Mouse (Mus musculus): ENCODE results near the gene Mogat1. TPM values are rescaled to one million over a fixed set of nuclear protein-coding genes. Genes with fewer than 3 reads are reported as not detected.

The Mogat1 gene
- polyA plus RNA-seq (2012; rRNA removed): 0.11 and 0.36 TPM in 2 replicates

DNA sequence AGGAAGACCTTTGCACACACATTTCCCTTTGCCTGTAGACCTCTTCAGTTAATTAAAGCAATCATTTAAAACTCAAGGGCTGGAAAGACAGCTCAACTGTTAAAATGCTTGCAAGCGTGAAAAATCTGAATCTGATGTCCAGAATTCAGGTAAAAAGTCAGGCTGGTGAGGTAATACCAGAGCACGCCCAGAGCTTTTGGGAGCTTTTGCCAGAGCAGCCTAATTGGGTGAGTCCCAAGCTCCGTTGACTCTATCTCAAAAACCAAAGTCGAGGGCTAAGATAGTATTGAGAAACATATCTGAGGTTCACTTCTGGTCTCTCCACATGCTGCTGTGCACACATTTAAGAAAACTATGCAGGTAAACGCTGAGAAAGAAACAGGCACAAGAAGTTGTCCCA is at the start of gene Mogat1:
Gene Mogat1 (plus strand): TSS at position 130 of the 400 bp plus-strand sequence.

GRCm38 (mm10) chr1:78488752-78489492 is 21.9 kb upstream of the Mogat1 start, which contains the start of gene Farsb:
Farsb (minus strand) TSS chr1:78488897.

DNA sequence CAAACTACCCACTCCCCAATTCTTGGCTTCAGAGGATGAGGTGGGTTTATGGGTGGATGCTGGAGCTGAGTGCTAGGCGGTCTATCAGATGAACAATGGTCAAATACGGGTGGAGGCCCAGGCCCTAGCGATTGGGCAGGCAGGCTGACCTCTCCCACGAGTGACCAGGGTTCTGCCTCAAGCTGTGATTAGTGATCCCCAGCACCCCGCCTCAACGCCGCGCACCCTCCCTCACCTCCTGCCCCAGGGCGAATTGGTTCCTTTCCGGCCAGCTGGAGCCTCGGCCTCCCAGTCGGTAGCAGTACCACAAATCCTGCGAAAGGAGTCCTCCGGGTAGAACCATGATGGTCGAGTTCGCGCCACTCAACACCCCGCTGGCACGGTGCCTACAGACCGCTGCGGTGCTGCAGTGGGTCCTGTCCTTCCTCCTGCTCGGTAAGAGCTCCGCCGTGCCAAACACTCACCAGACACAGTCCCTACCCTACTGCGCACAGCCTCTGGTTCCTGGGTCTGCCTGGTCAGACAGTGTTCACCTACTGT is 900 bp downstream of the Mogat1 start, which contains the start of gene BC035947:
Gene BC035947 (minus strand): TSS at position 538 of the 540 bp plus-strand sequence.

Other genes with a start within 250 kb of the Mogat1 start
- 0.85 and 1.7 TPM in 2 replicates for gene Sgpp2, start 200.6 kb upstream of the Mogat1 start, polyA plus RNA-seq (2012; rRNA removed)
- gene Farsb, start 22.1 kb upstream of the Mogat1 start, polyA plus RNA-seq (2012; rRNA removed): 76.0 and 76.9 TPM in 2 replicates
- 1.1 and 1.3 TPM in 2 replicates for gene BC035947, start 1.2 kb downstream of the Mogat1 start, polyA plus RNA-seq (2012; rRNA removed)
- 43.3 and 45.0 TPM in 2 replicates for gene Acsl3, start 146.8 kb downstream of the Mogat1 start, polyA plus RNA-seq (2012; rRNA removed)
- 4.4 and 4.9 TPM in 2 replicates for gene Utp14b, start 147.0 kb downstream of the Mogat1 start, polyA plus RNA-seq (2012; rRNA removed)